Mouse (Mus musculus) MEL (cell line): ENCODE measurements around the gene Krtap3-1. TPM values are rescaled to one million over a fixed set of nuclear protein-coding genes. Genes with fewer than 3 reads are reported as not detected.

Experiments used
- DNase-seq: peaks from one replicate; pipeline ENCODE4 v3.0.0; 2011; ENCODE audit warnings: low read depth, low spot score
- H3K27ac ChIP-seq: 2 replicates; pipeline ENCODE4 v1.5.1; 2012; ENCODE audit warnings: low read depth, mild to moderate bottlenecking, control low read depth, low read length, moderate library complexity; ENCODE audit not compliant: control insufficient read depth
- H3K27me3 ChIP-seq, 2 experiments: fragments of 150-350 bp in 1 of 2; sonication (generic) in 1 of 2; 2 replicates each; pipeline ENCODE4 v1.6.1; 2012; ENCODE audit warnings: low read length in 2 of 2, mild to moderate bottlenecking in 2 of 2, improper control_type of control experiment in 1 of 2, moderate library complexity in 1 of 2; ENCODE audit not compliant: insufficient read depth in 2 of 2, control insufficient read depth in 1 of 2
- H3K36me3 ChIP-seq, 2 experiments: 2 replicates each; pipeline ENCODE4 v1.6.1; 2012 to 2014; ENCODE audit warnings: low read length in 2 of 2, improper control_type of control experiment in 1 of 2, inconsistent platforms in 1 of 2, mild to moderate bottlenecking in 1 of 2; ENCODE audit not compliant: insufficient read depth in 2 of 2, control insufficient read depth in 1 of 2
- H3K4me1 ChIP-seq, 2 experiments: fragments of 150-350 bp in 1 of 2; sonication (generic) in 1 of 2; 2 replicates each; pipeline ENCODE4 v1.6.1; 2012; ENCODE audit warnings: low read length in 2 of 2, improper control_type of control experiment in 1 of 2, mild to moderate bottlenecking in 1 of 2; ENCODE audit not compliant: insufficient read depth in 2 of 2, control insufficient read depth in 1 of 2
- H3K4me3 ChIP-seq, 2 experiments: fragments of 150-350 bp in 1 of 2; sonication (generic) in 1 of 2; 2 replicates each; pipeline ENCODE4 v1.5.1; 2012; ENCODE audit warnings: low read depth in 2 of 2, low read length in 2 of 2, mild to moderate bottlenecking in 2 of 2, moderate library complexity in 2 of 2, control low read depth in 1 of 2, improper control_type of control experiment in 1 of 2; ENCODE audit not compliant: control insufficient read depth in 1 of 2, insufficient read depth in 1 of 2
- H3K79me2 ChIP-seq: 2 replicates; pipeline ENCODE4 v1.6.1; 2012; ENCODE audit warnings: mild to moderate bottlenecking, low read length, moderate library complexity; ENCODE audit not compliant: control insufficient read depth, poor library complexity, insufficient read depth
- H3K9ac ChIP-seq: 2 replicates; pipeline ENCODE4 v1.6.1; 2012; ENCODE audit warnings: low read depth, mild to moderate bottlenecking, control low read depth, low read length, moderate library complexity; ENCODE audit not compliant: control insufficient read depth, poor library complexity, severe bottlenecking
- H3K9me3 ChIP-seq: fragments of 150-350 bp; sonication (generic); replicated peaks from 2 replicates; pipeline ENCODE4 v1.6.1; 2012; ENCODE audit warnings: mild to moderate bottlenecking, low read length, improper control_type of control experiment, moderate library complexity; ENCODE audit not compliant: insufficient read depth
- CHD1 ChIP-seq: IDR thresholded peaks from 2 replicates; pipeline ENCODE4 v1.6.1; 2012; ENCODE audit warnings: low read depth, mild to moderate bottlenecking, inconsistent platforms, low read length, improper control_type of control experiment
- CTCF ChIP-seq, 3 experiments: IDR thresholded peaks in 2 of 3; conservative IDR thresholded peaks in 1 of 3; 2 replicates each; pipeline ENCODE4 v1.5.1; 2011 to 2012; ENCODE audit warnings: low read length in 3 of 3, low read depth in 2 of 3, mild to moderate bottlenecking in 2 of 3, improper control_type of control experiment in 1 of 3, inconsistent platforms in 1 of 3, mixed read lengths in 1 of 3, moderate library complexity in 1 of 3; ENCODE audit not compliant: control insufficient read depth in 1 of 3, insufficient read depth in 1 of 3, poor library complexity in 1 of 3, severe bottlenecking in 1 of 3
- E2F4 ChIP-seq: IDR thresholded peaks from 2 replicates; pipeline ENCODE4 v1.6.1; 2011; ENCODE audit warnings: low read depth, low read length, improper control_type of control experiment, borderline replicate concordance
- ELF1 ChIP-seq: IDR thresholded peaks from 2 replicates; pipeline ENCODE4 v1.6.1; 2014; ENCODE audit warnings: low read depth, mild to moderate bottlenecking, inconsistent platforms, low read length, improper control_type of control experiment, moderate library complexity
- GATA1 ChIP-seq: IDR thresholded peaks from 2 replicates; pipeline ENCODE4 v1.6.1; 2011; ENCODE audit warnings: low read depth, low read length, improper control_type of control experiment
- HCFC1 ChIP-seq: IDR thresholded peaks from 2 replicates; pipeline ENCODE4 v1.6.1; 2012; ENCODE audit warnings: low read depth, mild to moderate bottlenecking, inconsistent platforms, low read length, improper control_type of control experiment, moderate library complexity
- JUND ChIP-seq: IDR thresholded peaks from 2 replicates; pipeline ENCODE4 v1.6.1; 2011; ENCODE audit warnings: low read depth, mild to moderate bottlenecking, improper control_type of control experiment, low read length
- KAT2A ChIP-seq: conservative IDR thresholded peaks from 2 replicates; pipeline ENCODE4 v1.6.1; 2012; ENCODE audit warnings: low read depth, low read length, improper control_type of control experiment, inconsistent platforms
- MAFK ChIP-seq: IDR thresholded peaks from 2 replicates; pipeline ENCODE4 v1.6.1; 2011; ENCODE audit warnings: low read depth, mild to moderate bottlenecking, low read length, improper control_type of control experiment, borderline replicate concordance
- MAX ChIP-seq: IDR thresholded peaks from 2 replicates; pipeline ENCODE4 v1.6.1; 2011; ENCODE audit warnings: low read length, improper control_type of control experiment
- MXI1 ChIP-seq: IDR thresholded peaks from 2 replicates; pipeline ENCODE4 v1.6.1; 2011; ENCODE audit warnings: mild to moderate bottlenecking, low read depth, low read length, improper control_type of control experiment
- MYB ChIP-seq: IDR thresholded peaks from 2 replicates; pipeline ENCODE4 v1.6.1; 2011; ENCODE audit warnings: mild to moderate bottlenecking, low read depth, low read length, improper control_type of control experiment
- MYC ChIP-seq: IDR thresholded peaks from 2 replicates; pipeline ENCODE4 v1.6.1; 2011; ENCODE audit warnings: low read depth, mild to moderate bottlenecking, low read length, improper control_type of control experiment, moderate library complexity
- NELFE ChIP-seq: IDR thresholded peaks from 2 replicates; pipeline ENCODE4 v1.6.1; 2011; ENCODE audit warnings: low read depth, low read length, improper control_type of control experiment
- NRF1 ChIP-seq: IDR thresholded peaks from 2 replicates; pipeline ENCODE4 v1.6.1; 2014; ENCODE audit warnings: low read depth, mild to moderate bottlenecking, inconsistent platforms, low read length, improper control_type of control experiment, moderate library complexity; ENCODE audit not compliant: poor library complexity, insufficient read depth, severe bottlenecking
- POLR2AphosphoS2 ChIP-seq: IDR thresholded peaks from 2 replicates; pipeline ENCODE4 v1.6.1; 2011; ENCODE audit warnings: low read length, improper control_type of control experiment
- POLR2AphosphoS5 ChIP-seq: IDR thresholded peaks from 2 replicates; pipeline ENCODE4 v1.6.1; 2012; ENCODE audit warnings: low read depth, borderline replicate concordance, mild to moderate bottlenecking, inconsistent platforms, low read length, moderate library complexity, mixed read lengths
- TAL1 ChIP-seq: IDR thresholded peaks from 2 replicates; pipeline ENCODE4 v1.6.1; 2012; ENCODE audit warnings: mild to moderate bottlenecking, inconsistent platforms, low read length, moderate library complexity, mixed read lengths
- TBP ChIP-seq: IDR thresholded peaks from 2 replicates; pipeline ENCODE4 v1.8.0; 2011; ENCODE audit warnings: low read depth, low read length, improper control_type of control experiment
- TCF12 ChIP-seq: IDR thresholded peaks from 2 replicates; pipeline ENCODE4 v1.6.1; 2014; ENCODE audit warnings: low read depth, mild to moderate bottlenecking, inconsistent platforms, low read length, improper control_type of control experiment, moderate library complexity
- UBTF ChIP-seq: IDR thresholded peaks from 2 replicates; pipeline ENCODE4 v1.6.1; 2012; ENCODE audit warnings: low read depth, mild to moderate bottlenecking, inconsistent platforms, low read length, improper control_type of control experiment, moderate library complexity, borderline replicate concordance; ENCODE audit not compliant: insufficient read depth
- USF2 ChIP-seq, 2 experiments: IDR thresholded peaks; 2 replicates each; pipeline ENCODE4 v1.6.1; 2011 to 2012; ENCODE audit warnings: improper control_type of control experiment in 2 of 2, low read length in 2 of 2, borderline replicate concordance in 1 of 2, inconsistent platforms in 1 of 2, low read depth in 1 of 2, mild to moderate bottlenecking in 1 of 2; ENCODE audit not compliant: insufficient read depth in 1 of 2
- ZKSCAN1 ChIP-seq: IDR thresholded peaks from 2 replicates; pipeline ENCODE4 v1.6.1; 2012; ENCODE audit warnings: low read depth, mild to moderate bottlenecking, inconsistent platforms, low read length, improper control_type of control experiment, moderate library complexity
- ZMIZ1 ChIP-seq: IDR thresholded peaks from 2 replicates; pipeline ENCODE4 v1.6.1; 2012; ENCODE audit warnings: low read depth, mild to moderate bottlenecking, inconsistent platforms, low read length, improper control_type of control experiment, moderate library complexity
- polyA plus RNA-seq, 2 experiments: library from polyadenylated mRNA; stranded (reverse) in 1 of 2; unstranded in 1 of 2; fragments of >175 nt in 1 of 2; fragments of >200 nt in 1 of 2; gene quantifications; 2 replicates each; pipeline versions ENCODE4 v1.2.1 to v1.2.4; 2012; ENCODE audit warnings: low replicate concordance in 2 of 2, low read depth in 1 of 2; ENCODE audit not compliant: insufficient read length in 2 of 2, insufficient read depth in 1 of 2, missing spikeins in 1 of 2
- total RNA-seq: library from RNA; depleted of rRNA; stranded (reverse); fragments of 300-350 nt; gene quantifications from 2 replicates; pipeline ENCODE4 v1.2.3, GENCODE M21; 2012

Gene Krtap3-1
- total and polyA plus RNA-seq, 3 experiments: not detected

- TF ChIP-seq CTCF (IDR thresholded peaks at IDR 0.05 in 2 of 3, conservative IDR thresholded peaks at IDR 0.05 in 1 of 3; ENCODE audit: control insufficient read depth in 1 of 3, insufficient read depth in 1 of 3, low read depth in 2 of 3, low read length in 3 of 3, poor library complexity in 1 of 3, severe bottlenecking in 1 of 3) (no peak), MAFK (no peak), MXI1 (no peak), NRF1 (no peak), NELFE (no peak), UBTF (no peak), CHD1 (no peak), USF2 (IDR thresholded peaks at IDR 0.05; ENCODE audit: borderline replicate concordance in 1 of 2, insufficient read depth in 1 of 2, low read depth in 1 of 2, low read length in 2 of 2) (no peak), TBP (no peak), MYB (no peak), E2F4 (no peak), ZKSCAN1 (no peak), ELF1 (no peak), JUND (no peak), GATA1 (no peak), POLR2AphosphoS2 (no peak), ZMIZ1 (no peak), TCF12 (no peak), TAL1 (no peak)
- DNase-seq: no peak
- H3K9ac ChIP-seq: no peak within 1 kb of the TSS
- no peak within 1 kb of the TSS for H3K4me3 ChIP-seq
- H3K27me3 ChIP-seq: no peaks in the 10 kb centered on the region
- no peaks in the 10 kb centered on the region for H3K4me1 ChIP-seq
- H3K79me2 ChIP-seq: no peaks in the 10 kb centered on the region
- H3K36me3 ChIP-seq: no peaks in the 10 kb centered on the region
- H3K27ac ChIP-seq: no peak within 1 kb of the TSS
- no peaks in the 10 kb centered on the region for H3K9me3 ChIP-seq
These were observed 9.7 kb downstream of the Krtap3-1 start, which contains the start of gene Krtap3-2 for GRCm38 (mm10) chr11:99556753-99557152. Krtap3-2 (minus strand) TSS chr11:99556853.

DNA sequence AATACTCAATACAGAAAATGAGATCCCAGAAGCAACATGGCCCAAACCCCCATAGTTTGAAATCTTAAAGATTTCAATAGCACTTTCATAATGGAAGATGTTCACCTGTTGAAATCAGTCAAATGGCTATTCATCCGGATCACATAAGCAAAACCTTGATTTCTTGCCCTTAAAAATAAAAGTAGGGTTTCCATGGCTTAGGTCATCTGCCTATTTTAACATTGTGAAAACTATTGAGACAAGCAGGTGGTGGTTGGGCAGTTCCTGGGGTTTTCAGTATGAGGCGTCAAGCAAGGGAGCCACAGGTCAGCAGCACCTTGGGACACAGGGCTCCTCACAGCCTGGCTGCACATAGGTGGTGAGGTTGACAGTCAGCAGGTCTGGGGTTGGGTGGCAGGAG lies 10.2 kb downstream of the Krtap3-1 start:
- H3K4me1 ChIP-seq: no peaks in the 10 kb centered on the region
- H3K9me3 ChIP-seq: no peaks in the 10 kb centered on the region
- H3K27me3 ChIP-seq: no peaks in the 10 kb centered on the region
- no peak overlapping the region for H3K27ac ChIP-seq
- H3K4me3 ChIP-seq: no peak overlapping the region
- no peaks in the 10 kb centered on the region for H3K36me3 ChIP-seq
- no peak for DNase-seq
- no peak overlapping the region for H3K9ac ChIP-seq
- TF ChIP-seq USF2 (IDR thresholded peaks at IDR 0.05; ENCODE audit: borderline replicate concordance in 1 of 2, insufficient read depth in 1 of 2, low read depth in 1 of 2, low read length in 2 of 2) (no peak), HCFC1 (no peak), TAL1 (no peak), KAT2A (no peak), MYC (no peak), JUND (no peak), POLR2AphosphoS5 (no peak), TCF12 (no peak), ELF1 (no peak), MAFK (no peak), TBP (no peak), CTCF (IDR thresholded peaks at IDR 0.05 in 2 of 3, conservative IDR thresholded peaks at IDR 0.05 in 1 of 3; ENCODE audit: control insufficient read depth in 1 of 3, insufficient read depth in 1 of 3, low read depth in 2 of 3, low read length in 3 of 3, poor library complexity in 1 of 3, severe bottlenecking in 1 of 3) (no peak), MAX (no peak), GATA1 (no peak), NRF1 (no peak)
- H3K79me2 ChIP-seq: no peaks in the 10 kb centered on the region
